Mouse (Mus musculus) neural tube, embryonic 12.5 days (tissue): ENCODE measurements around the gene Jun. TPM values are rescaled to one million over a fixed set of nuclear protein-coding genes. Genes with fewer than 3 reads are reported as not detected.

Experiments
- polyA plus RNA-seq: library from polyadenylated mRNA; unstranded; fragments of >200 nt; fragmentation: Nextera tagmentation; extraction: Ambion mirVana; gene quantifications from 2 replicates; pipeline ENCODE4 v1.2.1, GENCODE M21; 2016

Jun gene
- polyA plus RNA-seq, 1 experiment from 2014 or later = 104 TPM

Other genes starting within 250 kb of the Jun start
- gene Eqtn, start 123.4 kb downstream of the Jun start, polyA plus RNA-seq = 0.18 TPM in 1 of 2 replicates, not detected in the other
- gene Mysm1, start 73.1 kb downstream of the Jun start, polyA plus RNA-seq = 30.1 and 33.0 TPM in 2 replicates